Mouse (Mus musculus): Measurements from ENCODE around the gene Tctn1. TPM values are rescaled to one million over a fixed set of nuclear protein-coding genes. Genes with fewer than 3 reads are reported as not detected.

Gene Tctn1
- polyA plus RNA-seq, 1 experiment from 2014 or later, result 5.1 TPM

GRCm38 (mm10) chr5:122265942-122266341 is 1.7 kb upstream of the Tctn1 start:
- Histone ChIP-seq H3K4me2 (no peak overlapping the region), H3K36me3 (no peaks in the 10 kb centered on the region), H3K9ac (no peak overlapping the region), H3K4me1 (replicated peaks) (peaks cover 17% of the 10 kb centered on the region), H3K27ac (replicated peaks) (no peak overlapping the region), H3K27me3 (no peaks in the 10 kb centered on the region), H3K4me3 (no peak overlapping the region), H3K9me3 (no peaks in the 10 kb centered on the region)
- no peak for ATAC-seq (ENCODE audit: low FRiP score, low read depth)
- WGBS, result 95% methylated on average over 2 of the region's 2 CpGs

- 72% methylated on average over 3 of the region's 3 CpGs for WGBS
Observed at GRCm38 (mm10) chr5:122265187-122265586, 927 bp upstream of the Tctn1 start.

GRCm38 (mm10) chr5:122262104-122262503 is 2.2 kb downstream of the Tctn1 start:
- no peaks in the 10 kb centered on the region for H3K9me3 ChIP-seq
- H3K9ac ChIP-seq, result no peak overlapping the region
- no peak for ATAC-seq (ENCODE audit: low FRiP score, low read depth)
- no peak overlapping the region for H3K27ac ChIP-seq (replicated peaks)
- peaks cover 14% of the 10 kb centered on the region for H3K36me3 ChIP-seq
- H3K4me2 ChIP-seq, result no peak overlapping the region
- no peak overlapping the region for H3K4me3 ChIP-seq
- H3K27me3 ChIP-seq, result no peaks in the 10 kb centered on the region
- WGBS, result 52% methylated on average over 7 of the region's 7 CpGs
- peaks cover 23% of the 10 kb centered on the region for H3K4me1 ChIP-seq (replicated peaks)

More at GRCm38 (mm10) chr5:122265187-122265586, 927 bp upstream of the Tctn1 start:
- H3K4me2 ChIP-seq, result peak overlapping the region; percentile 72; the same call in 1 of the 2 replicates
- no peaks in the 10 kb centered on the region for H3K36me3 ChIP-seq
- no peak overlapping the region for H3K4me3 ChIP-seq
- H3K27me3 ChIP-seq, result no peaks in the 10 kb centered on the region
- H3K9ac ChIP-seq, result no peak overlapping the region
- no peak overlapping the region for H3K27ac ChIP-seq (replicated peaks)
- no peak for ATAC-seq (ENCODE audit: low FRiP score, low read depth)
- H3K4me1 ChIP-seq (replicated peaks), result peaks cover 23% of the 10 kb centered on the region
- no peaks in the 10 kb centered on the region for H3K9me3 ChIP-seq

GRCm38 (mm10) chr5:122258027-122258741 is 6.1 kb downstream of the Tctn1 start:
- WGBS, result 79% methylated on average over 6 of the region's 6 CpGs
- H3K9ac ChIP-seq, result no peak overlapping the region
- H3K27me3 ChIP-seq, result no peaks in the 10 kb centered on the region
- no peak overlapping the region for H3K27ac ChIP-seq (replicated peaks)
- no peak overlapping the region for H3K4me3 ChIP-seq
- ATAC-seq (ENCODE audit: low FRiP score, low read depth), result no peak
- peaks cover 46% of the 10 kb centered on the region for H3K36me3 ChIP-seq
- H3K4me2 ChIP-seq, result no peak overlapping the region
- H3K4me1 ChIP-seq (replicated peaks), result peaks cover 14% of the 10 kb centered on the region
- H3K9me3 ChIP-seq, result no peaks in the 10 kb centered on the region

GRCm38 (mm10) chr5:122251895-122252606 is 12.2 kb downstream of the Tctn1 start:
- H3K27ac ChIP-seq (replicated peaks), result no peak overlapping the region
- no peak for ATAC-seq (ENCODE audit: low FRiP score, low read depth)
- H3K36me3 ChIP-seq, result peaks cover 47% of the 10 kb centered on the region
- no peak overlapping the region for H3K9ac ChIP-seq
- no peaks in the 10 kb centered on the region for H3K4me1 ChIP-seq (replicated peaks)
- 75% methylated on average over 17 of the region's 17 CpGs for WGBS
- no peaks in the 10 kb centered on the region for H3K27me3 ChIP-seq
- no peak overlapping the region for H3K4me3 ChIP-seq
- H3K4me2 ChIP-seq, result no peak overlapping the region
- no peaks in the 10 kb centered on the region for H3K9me3 ChIP-seq

GRCm38 (mm10) chr5:122249281-122249680 is 15.0 kb downstream of the Tctn1 start:
- Histone ChIP-seq H3K9ac (no peak overlapping the region), H3K36me3 (peaks cover 28% of the 10 kb centered on the region), H3K4me2 (no peak overlapping the region), H3K9me3 (no peaks in the 10 kb centered on the region), H3K27me3 (no peaks in the 10 kb centered on the region), H3K4me3 (no peak overlapping the region), H3K4me1 (replicated peaks) (peaks cover 3% of the 10 kb centered on the region; the same call in 1 of the 2 replicates), H3K27ac (replicated peaks) (no peak overlapping the region)
- WGBS, result 83% methylated on average over 4 of the region's 4 CpGs
- ATAC-seq (ENCODE audit: low FRiP score, low read depth), result no peak

GRCm38 (mm10) chr5:122247934-122248333 is 16.3 kb downstream of the Tctn1 start:
- Histone ChIP-seq H3K9ac (no peak overlapping the region), H3K36me3 (peaks cover 20% of the 10 kb centered on the region), H3K4me2 (no peak overlapping the region), H3K9me3 (no peaks in the 10 kb centered on the region), H3K4me3 (no peak overlapping the region), H3K27me3 (no peaks in the 10 kb centered on the region), H3K4me1 (replicated peaks) (peaks cover 9% of the 10 kb centered on the region; the same call in 1 of the 2 replicates), H3K27ac (replicated peaks) (no peak overlapping the region)
- 95% methylated on average over 7 of the region's 7 CpGs for WGBS
- ATAC-seq (ENCODE audit: low FRiP score, low read depth), result no peak

- no peak overlapping the region for H3K27ac ChIP-seq (replicated peaks)
- WGBS, result 90% methylated on average over 11 of the region's 11 CpGs
- ATAC-seq (ENCODE audit: low FRiP score, low read depth), result no peak
- peaks cover 20% of the 10 kb centered on the region for H3K36me3 ChIP-seq
- H3K4me3 ChIP-seq, result no peak overlapping the region
- peaks cover 9% of the 10 kb centered on the region; the same call in 1 of the 2 replicates for H3K4me1 ChIP-seq (replicated peaks)
- H3K27me3 ChIP-seq, result no peaks in the 10 kb centered on the region
- H3K9ac ChIP-seq, result no peak overlapping the region
- H3K4me2 ChIP-seq, result no peak overlapping the region
- no peaks in the 10 kb centered on the region for H3K9me3 ChIP-seq
Observed at GRCm38 (mm10) chr5:122247529-122247928, 16.7 kb downstream of the Tctn1 start.

GRCm38 (mm10) chr5:122246547-122247167 is 17.6 kb downstream of the Tctn1 start:
- H3K4me2 ChIP-seq, result no peak overlapping the region
- no peaks in the 10 kb centered on the region for H3K9me3 ChIP-seq
- H3K9ac ChIP-seq, result no peak overlapping the region
- no peak overlapping the region for H3K4me3 ChIP-seq
- 86% methylated on average over 10 of the region's 10 CpGs for WGBS
- peaks cover 9% of the 10 kb centered on the region; the same call in 1 of the 2 replicates for H3K4me1 ChIP-seq (replicated peaks)
- H3K27me3 ChIP-seq, result no peaks in the 10 kb centered on the region
- no peak for ATAC-seq (ENCODE audit: low FRiP score, low read depth)
- no peak overlapping the region for H3K27ac ChIP-seq (replicated peaks)
- H3K36me3 ChIP-seq, result peaks cover 20% of the 10 kb centered on the region

GRCm38 (mm10) chr5:122245186-122245585 is 19.1 kb downstream of the Tctn1 start:
- H3K9ac ChIP-seq, result no peak overlapping the region
- WGBS, result 66% methylated on average over 3 of the region's 3 CpGs
- H3K4me3 ChIP-seq, result no peak overlapping the region
- H3K4me2 ChIP-seq, result no peak overlapping the region
- H3K4me1 ChIP-seq (replicated peaks), result peaks cover 9% of the 10 kb centered on the region; the same call in 1 of the 2 replicates
- H3K27me3 ChIP-seq, result no peaks in the 10 kb centered on the region
- peaks cover 20% of the 10 kb centered on the region for H3K36me3 ChIP-seq
- H3K9me3 ChIP-seq, result no peaks in the 10 kb centered on the region
- H3K27ac ChIP-seq (replicated peaks), result no peak overlapping the region
- ATAC-seq (ENCODE audit: low FRiP score, low read depth), result no peak

GRCm38 (mm10) chr5:122243781-122244523 is 20.3 kb downstream of the Tctn1 start:
- 55% methylated on average over 17 of the region's 17 CpGs for WGBS
- no peak overlapping the region for H3K4me3 ChIP-seq
- H3K36me3 ChIP-seq, result peaks cover 20% of the 10 kb centered on the region
- peak; percentile 10; the same call in 1 of the 2 replicates for ATAC-seq (ENCODE audit: low FRiP score, low read depth)
- 0 out of 2 replicates have a peak overlapping the region, but pooled peaks have one; percentile 25 for H3K27ac ChIP-seq (replicated peaks)
- no peak overlapping the region for H3K9ac ChIP-seq
- no peaks in the 10 kb centered on the region for H3K9me3 ChIP-seq
- H3K27me3 ChIP-seq, result no peaks in the 10 kb centered on the region
- no peak overlapping the region for H3K4me2 ChIP-seq
- H3K4me1 ChIP-seq (replicated peaks), result peaks cover 9% of the 10 kb centered on the region; the same call in 1 of the 2 replicates
